Mouse (Mus musculus) heart, embryonic 11.5 days (tissue): ENCODE measurements around the gene Hoxc4. TPM values are rescaled to one million over a fixed set of nuclear protein-coding genes. Genes with fewer than 3 reads are reported as not detected.

Experiments used
- ATAC-seq: fragments of 200-750 bp; cut with Nextera tagmentation; replicated peaks from 2 replicates; pipeline ENCODE4 v1.8.0; 2017; ENCODE audit warnings: moderate library complexity; ENCODE audit not compliant: insufficient number of reproducible peaks, low FRiP score, low TSS enrichment
- H3K27ac ChIP-seq: fragments of 300-500 bp; sonication (generic); 2 replicates; pipeline ENCODE4 v1.5.1; 2014; ENCODE audit warnings: mild to moderate bottlenecking, low read depth, low read length
- H3K27me3 ChIP-seq: fragments of 300-500 bp; sonication (generic); 2 replicates; pipeline ENCODE4 v1.6.1; 2014; ENCODE audit warnings: mild to moderate bottlenecking, low read length, mixed read lengths; ENCODE audit not compliant: control insufficient read depth, insufficient read depth
- H3K36me3 ChIP-seq: fragments of 300-500 bp; sonication (generic); 2 replicates; pipeline ENCODE4 v1.6.1; 2014; ENCODE audit warnings: mild to moderate bottlenecking, low read length, moderate library complexity, mixed read lengths; ENCODE audit not compliant: control insufficient read depth, insufficient read depth
- H3K4me1 ChIP-seq: fragments of 300-500 bp; sonication (generic); 2 replicates; pipeline ENCODE4 v1.6.1; 2014; ENCODE audit warnings: low read length; ENCODE audit not compliant: control insufficient read depth, insufficient read depth
- H3K4me2 ChIP-seq: fragments of 300-500 bp; sonication (generic); 2 replicates; pipeline ENCODE4 v1.6.1; 2014; ENCODE audit warnings: mild to moderate bottlenecking, moderate library complexity
- H3K4me3 ChIP-seq: fragments of 300-500 bp; sonication (generic); 2 replicates; pipeline ENCODE4 v1.5.1; 2014; ENCODE audit warnings: low read depth, low read length
- H3K9ac ChIP-seq: fragments of 300-500 bp; sonication (generic); 2 replicates; pipeline ENCODE4 v1.6.1; 2014; ENCODE audit warnings: mild to moderate bottlenecking, low read depth, low read length, moderate library complexity
- H3K9me3 ChIP-seq: fragments of 300-500 bp; sonication (generic); replicated peaks from 2 replicates; pipeline ENCODE4 v1.6.1; 2016; ENCODE audit warnings: low read length; ENCODE audit not compliant: control insufficient read depth
- WGBS: fragments of 180-500 bp; shearing (Covaris S2); extraction: QIAGEN DNeasy Blood & Tissue Kit; methylation state at CpG from one replicate; pipeline ENCODE4 v1.1.7; 2014; ENCODE audit not compliant: insufficient replicate concordance; 5-methylcytosine and 5-hydroxymethylcytosine counted together
- polyA plus RNA-seq: library from polyadenylated mRNA; unstranded; fragments of >200 nt; fragmentation: Nextera tagmentation; extraction: Ambion mirVana; gene quantifications from 2 replicates; pipeline ENCODE4 v1.2.1, GENCODE M21; 2014

Gene Hoxc4
- polyA plus RNA-seq, 1 experiment from 2014 or later = 2.0 TPM

- Histone ChIP-seq H3K4me1 (0 out of 2 replicates have a peak, but pooled peaks cover 3% of the 10 kb centered on the region), H3K4me2 (peak overlapping the region; percentile 11; the same call in 1 of the 2 replicates), H3K4me3 (no peak overlapping the region), H3K9me3 (no peaks in the 10 kb centered on the region), H3K27ac (no peak overlapping the region), H3K9ac (no peak overlapping the region), H3K27me3 (peaks cover 98% of the 10 kb centered on the region), H3K36me3 (no peaks in the 10 kb centered on the region)
- WGBS = 1% methylated on average over 28 of the region's 28 CpGs
- ATAC-seq = no peak
Observed at GRCm38 (mm10) chr15:103010847-103011555, 7.7 kb upstream of the Hoxc4 start.

DNA sequence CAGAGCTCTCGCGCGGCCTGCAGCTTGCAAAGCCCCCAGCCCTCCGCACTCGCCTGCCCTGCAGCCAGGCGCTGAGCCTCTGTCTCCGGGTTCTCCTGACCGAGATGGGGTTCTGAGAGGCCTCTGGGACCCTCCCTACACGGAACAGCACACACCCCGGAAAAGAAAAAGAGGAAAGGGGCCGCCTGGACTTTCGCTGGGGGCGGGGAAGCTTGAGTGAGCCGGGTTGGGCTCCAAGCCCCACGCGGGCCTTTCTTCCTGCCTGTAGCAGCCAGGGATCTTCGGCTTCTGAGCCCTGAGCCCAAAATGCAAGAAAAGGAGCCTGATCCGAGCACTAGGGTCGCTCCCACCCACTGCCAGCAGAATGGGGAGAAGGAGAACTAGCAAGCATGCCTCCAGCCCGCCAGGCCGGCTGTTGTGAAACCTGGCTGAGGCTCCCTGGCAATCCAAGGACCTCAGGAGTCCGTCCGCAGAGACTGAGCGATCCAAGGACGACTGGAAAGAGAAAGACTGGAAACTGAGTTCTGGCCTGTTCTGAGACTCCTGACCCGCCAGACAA lies 6.7 kb upstream of the Hoxc4 start:
- H3K27ac ChIP-seq = no peak overlapping the region
- under 1% methylated on average over 26 of the region's 26 CpGs for WGBS
- 0 out of 2 replicates have a peak, but pooled peaks cover 3% of the 10 kb centered on the region for H3K4me1 ChIP-seq
- no peaks in the 10 kb centered on the region for H3K36me3 ChIP-seq
- ATAC-seq = no peak
- peak overlapping the region; percentile 37; the same call in 1 of the 2 replicates for H3K4me2 ChIP-seq
- H3K4me3 ChIP-seq = no peak overlapping the region
- H3K9ac ChIP-seq = no peak overlapping the region
- H3K9me3 ChIP-seq = no peaks in the 10 kb centered on the region
- peaks cover 98% of the 10 kb centered on the region for H3K27me3 ChIP-seq

DNA sequence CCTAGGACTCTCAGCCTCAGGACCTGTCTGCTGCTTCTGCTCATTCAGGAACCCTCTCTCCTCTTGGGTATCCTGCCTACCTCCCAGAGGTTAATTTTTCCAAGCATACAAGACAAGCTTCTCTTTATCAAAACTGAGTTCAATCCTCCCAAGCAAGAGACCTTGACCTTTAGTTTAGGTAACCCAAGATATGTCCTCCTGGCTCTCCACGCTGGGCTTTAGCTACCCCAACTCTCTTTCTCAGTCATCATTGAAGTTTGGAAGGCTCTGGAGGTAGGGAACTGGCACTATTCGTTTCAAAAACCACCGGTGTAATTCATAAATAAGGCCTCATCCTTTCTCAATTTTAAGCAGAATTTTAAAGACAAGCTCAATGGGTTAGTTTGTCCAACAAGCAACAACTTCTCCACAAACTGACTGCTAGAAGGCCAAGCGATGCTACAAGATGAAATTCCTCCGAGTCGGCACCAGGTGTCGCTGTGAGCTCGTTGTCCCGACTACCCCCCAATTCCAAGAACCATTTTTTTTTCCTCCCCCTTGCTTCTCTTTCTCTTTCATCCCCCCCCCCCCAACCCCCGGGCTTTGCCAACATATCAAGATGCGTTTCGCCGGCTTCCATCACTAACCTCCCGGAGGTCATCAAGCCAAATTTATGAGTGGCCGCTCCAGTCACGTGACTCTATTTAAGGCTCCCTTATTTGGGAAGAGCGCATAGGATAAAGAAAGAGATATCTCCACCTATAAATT lies 5.3 kb upstream of the Hoxc4 start:
- 3% methylated on average over 17 of the region's 17 CpGs for WGBS
- no peaks in the 10 kb centered on the region for H3K9me3 ChIP-seq
- 0 out of 2 replicates have a peak, but pooled peaks cover 3% of the 10 kb centered on the region for H3K4me1 ChIP-seq

DNA sequence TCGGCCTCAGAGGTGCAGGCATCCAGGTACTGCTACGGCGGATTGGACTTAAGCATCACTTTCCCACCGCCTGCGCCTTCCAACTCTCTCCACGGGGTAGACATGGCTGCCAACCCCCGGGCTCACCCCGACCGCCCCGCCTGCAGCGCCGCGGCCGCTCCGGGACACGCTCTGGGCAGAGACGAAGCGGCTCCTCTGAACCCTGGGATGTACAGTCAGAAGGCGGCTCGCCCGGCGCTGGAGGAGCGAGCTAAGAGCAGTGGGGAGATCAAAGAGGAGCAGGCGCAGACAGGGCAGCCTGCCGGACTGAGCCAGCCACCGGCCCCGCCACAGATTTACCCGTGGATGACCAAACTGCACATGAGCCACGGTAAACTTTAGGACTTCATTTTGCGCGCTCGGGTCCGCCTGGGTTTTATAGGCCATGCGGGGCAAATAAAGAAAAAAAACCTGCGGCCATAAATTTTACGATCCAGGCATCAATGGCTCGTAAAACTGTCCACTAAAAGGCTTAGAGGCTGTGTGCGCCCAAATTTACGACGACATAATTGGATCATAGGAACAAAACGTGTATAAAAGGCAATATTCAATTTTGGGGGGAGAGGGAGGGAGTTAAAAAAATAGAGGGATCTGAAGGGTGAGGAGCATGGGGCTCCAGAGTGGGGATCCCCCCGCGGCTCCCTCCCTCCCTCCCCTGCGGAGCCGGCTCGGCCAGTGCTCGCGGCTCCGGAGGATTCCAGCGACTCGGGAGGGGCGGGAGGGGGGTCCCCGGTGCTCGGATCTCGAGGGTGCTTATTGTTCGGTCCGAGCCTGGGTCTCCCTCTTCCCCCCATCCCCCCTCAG lies 4.3 kb upstream of the Hoxc4 start:
- peak overlapping the region; percentile 44 for H3K4me2 ChIP-seq
- ATAC-seq = 0 out of 2 replicates have a peak, but pooled peaks have one; percentile 40

More for the DNA sequence above, 5.3 kb upstream of the Hoxc4 start:
- Histone ChIP-seq H3K4me3 (no peak overlapping the region), H3K9ac (no peak overlapping the region), H3K4me2 (0 out of 2 replicates have a peak overlapping the region, but pooled peaks have one; percentile 1), H3K36me3 (no peaks in the 10 kb centered on the region), H3K27me3 (peaks cover 98% of the 10 kb centered on the region), H3K27ac (no peak overlapping the region)
- no peak for ATAC-seq

DNA sequence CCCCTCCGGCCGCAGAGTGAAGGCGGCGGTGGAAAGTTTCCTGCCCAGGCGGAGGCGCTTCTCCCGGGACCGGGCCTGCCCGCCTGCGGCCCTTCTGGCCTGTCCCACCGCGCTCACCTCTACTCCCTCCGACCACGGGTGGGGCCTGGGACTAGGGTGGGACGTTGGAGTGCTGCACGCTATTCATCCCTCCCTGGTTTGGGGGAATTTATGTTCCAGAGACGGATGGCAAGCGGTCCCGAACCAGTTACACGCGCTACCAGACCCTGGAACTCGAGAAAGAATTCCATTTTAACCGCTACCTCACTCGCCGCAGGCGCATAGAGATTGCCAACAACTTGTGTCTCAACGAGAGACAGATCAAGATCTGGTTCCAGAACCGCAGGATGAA lies 3.7 kb upstream of the Hoxc4 start:
- under 1% methylated on average over 26 of the region's 28 CpGs for WGBS
- no peaks in the 10 kb centered on the region for H3K9me3 ChIP-seq
- no peaks in the 10 kb centered on the region for H3K36me3 ChIP-seq
- H3K4me3 ChIP-seq = peak overlapping the region; percentile 11; the same call in 1 of the 2 replicates
- H3K4me1 ChIP-seq = 0 out of 2 replicates have a peak, but pooled peaks cover 3% of the 10 kb centered on the region
- peak overlapping the region; percentile 44; the same call in 1 of the 2 replicates for H3K4me2 ChIP-seq
- ATAC-seq = no peak
- H3K27ac ChIP-seq = no peak overlapping the region
- peaks cover 98% of the 10 kb centered on the region for H3K27me3 ChIP-seq
- no peak overlapping the region for H3K9ac ChIP-seq

More for the DNA sequence above, 4.3 kb upstream of the Hoxc4 start:
- Histone ChIP-seq H3K27me3 (peaks cover 98% of the 10 kb centered on the region), H3K9me3 (no peaks in the 10 kb centered on the region), H3K4me1 (0 out of 2 replicates have a peak, but pooled peaks cover 3% of the 10 kb centered on the region), H3K27ac (no peak overlapping the region), H3K9ac (no peak overlapping the region), H3K36me3 (no peaks in the 10 kb centered on the region), H3K4me3 (peak overlapping the region; percentile 20)
- 1% methylated on average over 54 of the region's 57 CpGs for WGBS

DNA sequence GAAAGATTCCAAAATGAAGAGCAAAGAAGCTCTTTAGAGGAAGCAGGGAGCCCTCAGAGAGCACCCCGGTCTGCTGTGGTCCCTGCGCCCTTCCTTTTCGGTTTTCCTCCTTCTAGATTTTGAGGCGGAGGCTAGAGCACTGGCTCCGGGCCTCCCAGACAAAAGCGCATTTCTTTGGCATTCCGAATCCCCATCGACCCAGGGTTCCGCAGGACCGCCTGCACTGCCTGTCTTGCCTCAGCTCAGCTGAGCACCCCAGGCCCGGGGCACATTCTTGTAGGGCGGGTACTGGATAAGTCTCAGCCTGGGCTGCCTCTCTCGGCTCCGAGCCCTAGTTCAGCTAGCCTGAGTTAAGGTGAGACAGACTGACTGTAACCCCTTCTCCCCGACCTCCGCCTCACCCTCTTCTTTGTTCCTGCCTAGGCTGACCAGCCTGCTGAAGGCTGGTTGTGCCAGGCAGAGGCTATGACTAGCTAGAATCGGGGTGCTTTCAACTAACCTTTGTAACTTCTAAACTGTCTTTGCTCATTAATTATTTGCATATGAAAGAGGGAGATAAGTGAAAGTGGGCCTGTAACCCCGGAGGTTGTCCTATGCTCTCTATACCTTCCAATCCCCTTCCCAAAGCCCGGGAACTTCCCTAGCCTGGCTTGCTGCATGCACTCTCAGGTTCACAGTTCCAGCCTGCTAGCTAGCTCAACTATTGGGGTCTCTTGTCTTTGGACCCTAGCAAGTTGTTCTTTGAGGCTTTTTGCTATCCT lies 3.1 kb upstream of the Hoxc4 start:
- H3K27ac ChIP-seq = no peak overlapping the region
- peak overlapping the region; percentile 11; the same call in 1 of the 2 replicates for H3K4me3 ChIP-seq
- H3K4me2 ChIP-seq = no peak overlapping the region
- H3K4me1 ChIP-seq = 0 out of 2 replicates have a peak, but pooled peaks cover 3% of the 10 kb centered on the region
- H3K36me3 ChIP-seq = no peaks in the 10 kb centered on the region
- no peaks in the 10 kb centered on the region for H3K9me3 ChIP-seq
- peaks cover 98% of the 10 kb centered on the region for H3K27me3 ChIP-seq
- no peak overlapping the region for H3K9ac ChIP-seq
- ATAC-seq = no peak
- 2% methylated on average over 19 of the region's 19 CpGs for WGBS

DNA sequence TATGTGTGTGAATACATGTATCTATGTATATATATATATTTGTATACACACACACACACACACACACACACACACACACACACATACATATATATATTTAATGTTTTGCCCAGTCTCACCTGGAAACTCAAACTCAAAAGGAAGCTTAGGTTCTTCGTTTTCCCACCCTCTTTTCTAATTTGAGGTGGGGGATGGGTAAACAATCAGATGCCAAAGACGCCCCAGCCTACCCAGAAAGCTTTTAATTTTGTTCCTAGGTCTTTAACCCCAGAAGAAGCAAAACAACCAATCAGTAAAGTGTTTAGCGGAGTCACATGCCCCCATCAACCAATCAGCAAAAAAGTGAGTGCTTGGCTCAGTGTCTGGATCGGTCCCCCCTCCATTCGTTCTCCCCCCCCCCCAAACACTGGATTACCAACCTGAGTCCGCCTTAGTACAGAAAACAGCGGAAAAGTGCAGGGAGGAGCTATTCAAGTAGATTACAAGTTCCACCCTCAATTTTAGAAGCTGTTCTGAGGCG lies 2.2 kb downstream of the Hoxc4 start:
- Histone ChIP-seq H3K36me3 (no peaks in the 10 kb centered on the region), H3K9me3 (no peaks in the 10 kb centered on the region), H3K4me3 (no peak overlapping the region), H3K4me2 (no peak overlapping the region), H3K27me3 (peaks cover 96% of the 10 kb centered on the region), H3K27ac (no peak overlapping the region), H3K4me1 (no peaks in the 10 kb centered on the region), H3K9ac (no peak overlapping the region)
- WGBS = 2% methylated on average over 8 of the region's 8 CpGs
- ATAC-seq = no peak
